Mouse (Mus musculus) gastrocnemius, postnatal 25 days (tissue): ENCODE measurements at regions not wholly inside any gene's neighbourhood (a gene's known extent, or its start where the extent isn't known, plus 50 kb on each side); places are given as distances from the start of the nearest gene placed in this dataset.

Experiments used
- DNase-seq: peaks from one replicate; pipeline ENCODE4 v3.0.0; 2022

- no peak for DNase-seq
Observed at GRCm38 (mm10) chr12:9924561-9924960, 354.6 kb downstream of the Osr1 start.

GRCm38 (mm10) chr12:9934158-9934557, 364.2 kb downstream of the Osr1 start:
- peak; percentile 29 for DNase-seq

DNA sequence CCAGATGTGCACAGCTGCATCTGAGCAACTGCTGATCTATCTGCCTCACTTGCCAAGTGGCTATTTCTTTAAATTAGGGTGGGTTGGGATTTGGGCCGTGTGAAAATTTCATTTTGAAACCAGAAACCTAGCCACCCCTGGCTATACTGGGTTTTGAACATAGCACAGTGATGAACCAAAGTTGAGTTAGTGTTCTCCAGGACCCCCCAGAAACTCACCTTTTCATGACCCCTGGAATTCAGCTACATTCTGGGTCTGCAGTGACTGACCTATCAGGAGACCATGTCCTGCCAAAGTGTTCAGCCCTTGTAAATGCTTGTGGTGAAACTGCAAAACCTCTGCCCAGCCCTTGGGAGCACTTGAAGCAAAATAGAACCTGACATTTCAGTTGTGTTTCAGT, 371.4 kb downstream of the Osr1 start:
- DNase-seq: no peak

DNA sequence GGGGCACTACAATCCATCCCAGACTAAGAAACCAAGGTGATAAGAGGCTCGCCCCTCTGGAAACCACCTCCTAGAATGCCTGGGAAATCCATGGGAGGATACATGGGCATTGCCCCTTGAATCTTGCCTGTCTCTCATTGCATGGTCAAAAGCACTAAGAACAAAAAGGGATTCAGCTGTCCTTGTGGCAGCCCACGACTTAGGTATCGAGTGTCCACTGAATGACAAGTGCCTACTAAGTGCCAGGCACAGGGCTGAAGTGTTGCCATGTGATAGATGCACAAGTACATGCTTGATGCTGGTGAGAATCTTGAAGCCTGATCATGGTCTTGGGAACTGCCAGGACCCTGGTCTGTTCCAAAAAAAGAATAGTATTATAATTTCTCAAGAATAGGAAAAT, 371.9 kb downstream of the Osr1 start:
- DNase-seq: no peak

- no peak for DNase-seq
Observed at GRCm38 (mm10) chr12:9948784-9949183, 378.9 kb downstream of the Osr1 start.

- no peak for DNase-seq
Observed at GRCm38 (mm10) chr12:9952372-9952771, 382.5 kb downstream of the Osr1 start.

GRCm38 (mm10) chr12:9954178-9954888, 384.4 kb downstream of the Osr1 start:
- DNase-seq: no peak

GRCm38 (mm10) chr12:9969390-9969789, 399.5 kb downstream of the Osr1 start:
- no peak for DNase-seq

DNA sequence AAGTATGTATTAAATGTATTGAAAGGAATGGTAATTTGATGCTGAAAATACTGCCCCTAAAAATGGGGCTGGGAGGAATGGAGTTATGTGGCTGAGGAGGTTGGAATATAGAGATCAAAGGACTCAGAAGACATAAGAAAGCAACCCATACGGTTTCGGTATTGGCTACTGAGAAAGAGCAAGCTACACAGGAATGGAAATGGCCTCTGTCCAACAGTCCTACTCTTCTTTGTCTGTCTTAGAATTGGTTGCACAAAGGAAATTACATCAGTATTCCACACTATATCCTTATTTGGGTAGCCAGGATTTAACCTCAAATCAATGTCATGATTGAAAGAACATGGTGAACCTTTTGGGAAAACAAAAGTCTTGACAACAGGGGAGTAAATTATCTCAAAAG, 399.0 kb upstream of the Nt5c1b start:
- no peak for DNase-seq

GRCm38 (mm10) chr12:9978494-9979112, 391.2 kb upstream of the Nt5c1b start:
- DNase-seq: no peak

DNA sequence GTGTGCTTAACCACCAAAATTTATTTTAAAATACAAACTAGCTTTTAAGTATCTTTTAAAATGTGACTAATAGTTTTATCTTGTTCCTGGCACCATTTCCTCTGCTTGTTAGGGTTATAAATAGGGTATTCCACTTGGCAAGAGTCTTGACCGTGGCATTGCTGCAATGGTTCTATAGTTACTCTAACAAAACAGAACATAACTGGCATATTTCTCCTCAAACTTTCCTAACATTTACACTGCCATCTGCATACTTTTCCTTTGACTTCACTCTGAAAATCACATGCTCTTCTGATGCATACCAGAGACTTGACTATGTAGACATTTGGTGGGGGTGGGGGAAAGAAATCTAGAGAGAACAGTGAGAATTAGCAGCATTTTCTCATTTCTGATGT, 390.7 kb upstream of the Nt5c1b start:
- DNase-seq: no peak

DNA sequence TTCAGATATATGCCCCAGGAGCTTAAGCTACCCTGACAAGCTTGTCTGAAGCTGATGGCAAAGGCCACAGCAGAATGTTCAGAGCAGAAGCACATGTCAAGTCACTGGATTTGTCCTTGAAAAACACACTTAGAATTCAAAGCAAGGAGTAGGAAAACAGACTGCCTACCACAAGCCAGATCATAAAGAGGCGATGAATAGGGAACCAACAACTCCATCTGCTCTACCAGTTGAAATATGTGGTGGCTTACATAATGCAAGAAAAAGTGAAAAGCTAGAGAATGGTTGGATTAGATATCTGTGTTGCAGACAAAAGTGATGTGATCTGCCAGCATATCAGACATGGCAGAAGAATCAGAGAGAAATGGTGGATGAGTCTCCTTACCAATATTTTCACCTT, 378.5 kb upstream of the Nt5c1b start:
- no peak for DNase-seq

- DNase-seq: no peak
Observed at GRCm38 (mm10) chr12:9995670-9996069, 374.1 kb upstream of the Nt5c1b start.

DNA sequence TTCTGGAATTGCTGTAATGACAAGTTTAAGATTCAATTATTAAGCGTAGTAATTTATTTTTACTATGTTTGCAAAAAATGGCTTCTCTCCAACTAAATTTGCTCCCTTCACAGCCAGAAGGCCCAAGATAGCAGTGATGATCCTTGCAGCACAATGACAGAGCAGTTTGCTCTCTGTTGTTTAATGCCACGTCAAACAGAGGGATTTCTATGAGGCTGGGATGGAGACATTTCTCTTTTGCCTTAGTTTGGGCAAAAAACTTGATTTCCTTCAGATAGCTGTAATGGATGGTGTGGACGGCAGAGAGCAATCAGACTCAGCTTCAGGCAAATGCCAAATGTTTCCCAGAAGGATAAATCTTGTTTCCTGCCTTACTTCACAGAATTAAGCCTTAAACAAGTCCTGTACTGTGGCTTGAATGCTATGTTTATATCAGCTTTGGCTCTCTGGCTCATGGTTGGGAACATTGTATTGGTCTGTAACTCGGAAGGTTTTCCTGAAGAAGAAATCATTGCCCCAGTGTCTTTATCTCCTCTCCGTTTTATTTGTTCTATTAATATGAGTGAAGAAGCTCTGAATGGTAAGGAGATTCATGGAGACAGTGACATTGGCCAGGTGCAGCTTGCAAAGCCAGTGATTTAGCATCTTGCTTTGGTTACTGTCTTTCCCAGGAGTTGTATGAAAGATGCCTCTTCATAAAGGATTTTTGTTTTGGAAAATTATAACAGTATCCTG, 373.2 kb upstream of the Nt5c1b start:
- DNase-seq: no peak

GRCm38 (mm10) chr12:9997190-9997561, 372.6 kb upstream of the Nt5c1b start:
- DNase-seq: no peak

DNA sequence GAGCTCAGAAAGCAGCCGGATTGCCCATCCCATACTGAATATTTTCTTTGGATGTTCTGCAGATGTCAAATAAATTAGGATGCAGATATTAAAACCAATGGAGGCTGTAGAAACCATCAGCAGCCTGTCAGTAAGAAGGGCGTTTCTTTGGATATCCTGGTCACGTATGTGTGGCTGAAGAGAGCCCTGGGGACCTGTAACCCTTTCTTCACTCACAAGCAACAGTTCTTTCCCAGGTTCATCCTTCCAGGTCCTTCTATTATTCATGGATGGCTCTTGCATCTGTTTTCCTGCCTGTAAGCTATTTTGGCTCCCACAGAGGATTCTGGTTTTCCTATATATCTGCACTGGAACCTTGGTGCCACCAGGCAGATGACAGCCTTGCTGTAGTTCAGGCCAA, 372.2 kb upstream of the Nt5c1b start:
- DNase-seq: no peak

GRCm38 (mm10) chr12:9999933-10000332, 369.8 kb upstream of the Nt5c1b start:
- DNase-seq: no peak

DNA sequence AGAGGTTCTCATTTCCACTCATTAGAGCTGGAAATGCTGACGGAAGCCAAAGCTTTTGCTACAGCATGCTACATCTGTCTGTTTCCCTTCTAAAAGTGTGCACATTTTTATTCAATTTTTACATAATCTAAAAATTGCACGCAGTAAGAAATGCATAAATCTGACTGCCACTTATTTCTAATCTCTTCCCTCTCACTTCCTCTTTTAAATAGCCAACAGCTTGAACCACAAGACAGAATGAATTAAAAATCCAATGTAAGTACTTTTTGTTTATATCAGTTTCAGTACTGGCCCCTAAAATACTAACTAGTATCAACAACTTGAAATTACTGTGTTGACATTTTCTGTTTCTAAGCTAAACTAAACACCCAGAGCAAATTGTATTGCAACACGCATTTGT, 361.3 kb upstream of the Nt5c1b start:
- DNase-seq: no peak

GRCm38 (mm10) chr12:10016710-10017581, 352.8 kb upstream of the Nt5c1b start:
- DNase-seq: no peak

GRCm38 (mm10) chr12:10035479-10035878, 334.3 kb upstream of the Nt5c1b start:
- DNase-seq: no peak

GRCm38 (mm10) chr12:10062006-10062514, 307.7 kb upstream of the Nt5c1b start:
- DNase-seq: no peak

DNA sequence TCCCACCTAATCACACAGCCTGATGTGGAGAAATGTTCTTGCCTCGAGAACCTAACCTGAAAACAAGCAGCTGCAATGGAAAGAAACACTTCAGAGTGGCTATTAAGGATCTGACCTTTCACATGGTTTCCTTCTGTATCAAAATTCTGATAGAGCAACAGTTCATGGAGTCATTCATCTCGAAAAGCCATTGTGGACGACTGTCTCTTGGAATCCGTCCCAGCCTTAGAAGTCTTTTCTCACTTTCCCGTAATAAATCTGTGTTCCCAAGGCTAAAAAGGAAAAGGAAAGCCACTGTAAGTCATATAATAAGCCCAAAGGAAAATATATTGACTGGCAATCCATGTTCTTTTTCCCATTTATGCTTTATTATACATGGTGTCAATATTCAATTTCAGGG, 291.4 kb upstream of the Nt5c1b start:
- no peak for DNase-seq
